Mouse (Mus musculus) E14TG2a.4 (cell line): Measurements from ENCODE around the gene Sox5.
"Not testable (repeated sequence)": the region's sequence is repeated elsewhere in the genome, so short reads cannot be mapped to it uniquely, and the experiment has no call there.

Experiments used
- H3K27me3 ChIP-seq: 2 replicates; pipeline ENCODE4 v1.6.1; 2014; ENCODE audit warnings: low read length, control low read depth; ENCODE audit not compliant: insufficient read depth
- H3K36me3 ChIP-seq: 2 replicates; pipeline ENCODE4 v1.6.1; 2014; ENCODE audit warnings: low read length, control low read depth; ENCODE audit not compliant: insufficient read depth
- H3K4me1 ChIP-seq: replicated peaks from 2 replicates; pipeline ENCODE4 v1.6.1; 2014; ENCODE audit warnings: low read depth, low read length, control low read depth
- H3K4me3 ChIP-seq: replicated peaks from 2 replicates; pipeline ENCODE4 v1.5.1; 2014; ENCODE audit warnings: mild to moderate bottlenecking, low read length
- H3K9me3 ChIP-seq: 2 replicates; pipeline ENCODE4 v1.6.1; 2014; ENCODE audit warnings: low read length, control low read depth
- CTCF ChIP-seq: conservative IDR thresholded peaks from 2 replicates; pipeline ENCODE4 v1.5.1; 2014; ENCODE audit warnings: low read length
- NANOG ChIP-seq: IDR thresholded peaks from 2 replicates; pipeline ENCODE4 v1.6.1; 2014; ENCODE audit warnings: borderline replicate concordance, low read length, mixed read lengths
- POU5F1 ChIP-seq: IDR thresholded peaks from 2 replicates; pipeline ENCODE4 v1.6.1; 2014; ENCODE audit warnings: low read length, borderline replicate concordance

The Sox5 gene

GRCm38 (mm10) chr6:144201402-144202040 is 580.3 kb downstream of the Sox5 start:
- Histone ChIP-seq H3K4me3 (no peak overlapping the region), H3K36me3 (no peaks in the 10 kb centered on the region), H3K9me3 (no peaks in the 10 kb centered on the region), H3K4me1 (no peaks in the 10 kb centered on the region), H3K27me3 (no peaks in the 10 kb centered on the region)
- TF ChIP-seq CTCF (no peak), NANOG (no peak), POU5F1 (no peak)

DNA sequence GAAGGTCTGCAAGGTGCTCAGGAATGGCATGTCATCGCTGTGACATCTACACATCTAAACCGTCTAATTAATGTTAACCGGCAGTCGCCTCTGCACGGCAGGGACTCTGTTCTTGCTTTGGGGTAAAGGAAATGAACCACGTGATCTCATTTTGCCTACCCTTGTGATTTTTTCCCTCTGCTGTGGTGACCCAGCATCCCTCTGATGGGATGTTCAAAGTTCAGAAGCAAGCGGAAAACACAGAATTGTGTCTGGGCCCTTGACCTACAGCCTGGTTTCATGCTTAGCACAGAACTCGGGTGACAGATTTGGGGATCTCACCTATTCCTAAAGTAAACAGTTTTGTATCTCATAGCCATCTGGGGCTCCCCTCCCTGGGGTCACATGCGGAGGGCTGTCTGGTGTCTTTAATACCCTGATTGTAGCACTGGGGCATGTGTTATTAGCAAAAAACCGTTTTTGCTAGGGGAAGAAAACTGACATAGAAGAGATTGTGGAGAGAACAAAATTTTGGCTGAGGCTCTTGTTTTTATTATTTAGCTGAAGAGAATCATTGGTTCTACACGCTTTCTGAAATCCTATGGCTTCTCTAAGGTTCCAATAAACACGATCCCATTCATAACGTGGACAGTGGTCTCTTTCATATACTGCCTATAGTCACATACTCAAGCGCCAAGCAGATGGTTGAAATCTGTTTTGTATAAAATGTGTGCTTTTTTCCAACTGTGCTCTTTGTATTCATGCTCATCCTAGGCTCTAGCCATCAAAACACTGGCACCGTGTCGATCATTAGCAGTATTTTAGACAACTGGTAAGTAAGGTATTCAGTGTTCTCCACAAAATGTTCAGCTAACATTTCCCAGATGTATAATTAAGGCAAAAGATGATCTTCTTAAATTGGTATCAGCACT is 584.3 kb downstream of the Sox5 start:
- no peaks in the 10 kb centered on the region; the same call in 1 of the 2 replicates for H3K27me3 ChIP-seq
- H3K36me3 ChIP-seq: no peaks in the 10 kb centered on the region
- TF ChIP-seq NANOG: no peak
- TF ChIP-seq CTCF: no peak
- no peak for TF ChIP-seq POU5F1
- H3K4me3 ChIP-seq: no peak overlapping the region
- no peaks in the 10 kb centered on the region for H3K4me1 ChIP-seq
- H3K9me3 ChIP-seq: no peaks in the 10 kb centered on the region

DNA sequence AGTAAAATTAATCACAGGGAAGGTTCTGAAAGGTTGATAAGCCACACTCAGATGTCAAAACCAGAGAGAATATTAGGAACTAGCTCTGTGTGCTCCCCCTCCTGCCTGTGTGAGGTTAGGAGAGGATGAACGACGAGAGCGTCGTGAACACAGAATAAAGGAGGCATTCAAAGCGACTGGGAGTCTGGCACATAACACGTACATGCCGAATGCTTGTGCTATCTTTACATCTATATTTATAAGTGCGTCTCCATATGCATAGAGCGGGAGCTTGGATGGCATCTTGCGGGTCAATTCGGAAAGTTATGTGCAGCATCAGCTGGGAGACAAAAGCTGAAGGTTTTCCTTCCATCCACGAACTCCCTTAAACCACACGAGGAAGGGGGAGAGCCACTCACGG is 585.8 kb downstream of the Sox5 start:
- TF ChIP-seq NANOG (no peak), CTCF (no peak), POU5F1 (no peak)
- no peak overlapping the region for H3K4me3 ChIP-seq
- H3K4me1 ChIP-seq: no peaks in the 10 kb centered on the region
- no peaks in the 10 kb centered on the region for H3K36me3 ChIP-seq
- no peaks in the 10 kb centered on the region; the same call in 1 of the 2 replicates for H3K27me3 ChIP-seq
- H3K9me3 ChIP-seq: no peaks in the 10 kb centered on the region

- TF ChIP-seq NANOG (no peak), POU5F1 (no peak), CTCF (no peak)
- H3K4me3 ChIP-seq: no peak overlapping the region
- no peaks in the 10 kb centered on the region for H3K27me3 ChIP-seq
- no peaks in the 10 kb centered on the region for H3K36me3 ChIP-seq
- H3K9me3 ChIP-seq: peaks cover 12% of the 10 kb centered on the region
- no peaks in the 10 kb centered on the region for H3K4me1 ChIP-seq
Observed at GRCm38 (mm10) chr6:144183087-144183486, 598.7 kb downstream of the Sox5 start.

DNA sequence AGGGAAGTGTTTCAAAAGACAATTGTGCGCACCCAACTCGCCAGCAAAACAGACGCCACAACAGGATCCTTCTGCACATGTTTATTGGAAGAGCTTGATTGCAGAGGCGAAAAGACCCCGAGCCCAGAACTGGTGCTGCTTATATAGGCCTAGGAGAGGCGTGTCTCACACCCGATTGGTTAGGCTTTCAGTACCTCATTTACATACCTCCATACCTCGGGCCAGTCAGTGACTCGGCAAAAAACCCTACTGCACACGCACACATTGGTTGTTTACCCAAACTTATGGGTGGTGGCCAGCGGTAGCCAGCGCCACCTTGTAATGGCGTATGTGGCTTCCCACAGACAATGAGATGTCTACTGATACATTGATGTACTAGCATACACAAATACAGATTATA is 599.3 kb downstream of the Sox5 start:
- peaks cover 12% of the 10 kb centered on the region for H3K9me3 ChIP-seq
- H3K4me1 ChIP-seq, H3K36me3 ChIP-seq, H3K4me3 ChIP-seq, H3K27me3 ChIP-seq: not testable (repeated sequence)

DNA sequence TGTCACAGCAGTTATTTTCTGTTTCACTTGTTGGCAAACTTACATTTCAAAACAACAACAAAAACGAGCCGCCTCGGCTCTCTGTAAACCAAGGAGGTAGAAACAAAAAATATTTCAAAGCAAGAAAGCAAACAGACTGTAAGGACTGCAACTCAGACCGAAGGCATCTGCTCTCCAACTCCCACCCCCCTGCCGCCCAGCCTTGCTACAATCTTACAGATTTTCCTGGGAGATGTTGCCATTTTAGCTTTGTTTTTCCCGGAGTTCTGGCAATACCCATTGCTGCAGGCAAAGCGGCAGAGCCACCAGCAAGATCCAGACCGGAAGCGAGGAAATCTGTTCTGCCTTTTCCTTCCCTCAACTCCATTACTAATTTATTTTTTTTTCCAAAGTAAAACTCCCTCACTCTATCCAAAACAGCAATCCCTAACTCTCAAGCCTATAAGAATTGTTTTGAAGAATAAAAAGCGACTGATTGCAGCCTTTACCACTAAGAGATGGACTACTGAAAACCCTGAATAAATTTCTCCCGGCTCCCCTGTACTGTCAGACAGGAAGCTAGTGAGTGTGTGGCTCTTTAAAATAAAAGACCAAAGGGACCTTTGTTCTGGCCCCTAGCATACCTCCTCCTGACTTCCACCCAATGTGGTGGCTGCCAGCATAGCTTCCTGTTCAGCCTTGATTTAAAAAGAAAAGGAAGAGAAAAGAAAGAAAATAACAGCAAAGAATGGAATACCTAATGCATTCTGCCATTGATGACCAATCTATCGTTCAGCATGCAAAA is 600.5 kb downstream of the Sox5 start:
- Histone ChIP-seq H3K36me3 (no peaks in the 10 kb centered on the region), H3K27me3 (no peaks in the 10 kb centered on the region), H3K9me3 (peaks cover 12% of the 10 kb centered on the region), H3K4me3 (no peak overlapping the region), H3K4me1 (no peaks in the 10 kb centered on the region)
- TF ChIP-seq NANOG: no peak

DNA sequence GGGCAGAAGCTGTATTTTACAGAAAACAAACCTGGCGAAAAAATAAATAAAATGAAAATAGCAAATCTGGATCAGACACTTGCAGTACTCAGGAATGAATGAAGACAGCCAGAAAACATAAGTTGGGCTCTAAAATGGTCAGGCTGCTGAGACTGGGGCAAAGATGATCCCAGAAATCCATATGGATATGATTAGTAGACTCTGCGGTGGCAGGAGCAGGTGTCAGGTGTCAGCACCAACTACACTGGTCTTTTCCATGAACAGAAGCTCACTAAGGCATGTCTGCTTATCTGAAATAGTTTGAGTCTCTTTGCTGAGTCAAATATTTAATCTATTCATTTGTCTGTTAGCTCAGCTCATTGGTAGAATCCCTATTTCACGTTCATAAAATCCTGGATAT is 602.7 kb downstream of the Sox5 start:
- TF ChIP-seq POU5F1: no peak
- TF ChIP-seq NANOG: no peak
- TF ChIP-seq CTCF: no peak
- Histone ChIP-seq H3K4me3 (no peak overlapping the region), H3K27me3 (no peaks in the 10 kb centered on the region), H3K36me3 (no peaks in the 10 kb centered on the region), H3K9me3 (peaks cover 12% of the 10 kb centered on the region), H3K4me1 (no peaks in the 10 kb centered on the region)

GRCm38 (mm10) chr6:144176674-144177073 is 605.1 kb downstream of the Sox5 start:
- Histone ChIP-seq H3K4me1 (no peaks in the 10 kb centered on the region), H3K27me3 (no peaks in the 10 kb centered on the region), H3K4me3 (no peak overlapping the region), H3K9me3 (no peaks in the 10 kb centered on the region), H3K36me3 (no peaks in the 10 kb centered on the region)
- TF ChIP-seq CTCF: no peak
- TF ChIP-seq NANOG: no peak
- TF ChIP-seq POU5F1: no peak
